Mouse (Mus musculus) c-Kit-positive CD71-positive TER-119-negative erythroid progenitor cells, embryonic 14.5 days (primary cell): ENCODE measurements at regions not wholly inside any gene's neighbourhood (a gene's known extent, or its start where the extent isn't known, plus 50 kb on each side); places are given as distances from the start of the nearest gene placed in this dataset.
"Not testable (repeated sequence)": the region's sequence is repeated elsewhere in the genome, so short reads cannot be mapped to it uniquely, and the experiment has no call there.

Source experiments
- DNase-seq: peaks from one replicate; pipeline ENCODE4 v3.0.0-alpha.2; 2013; ENCODE audit warnings: low read depth

DNA sequence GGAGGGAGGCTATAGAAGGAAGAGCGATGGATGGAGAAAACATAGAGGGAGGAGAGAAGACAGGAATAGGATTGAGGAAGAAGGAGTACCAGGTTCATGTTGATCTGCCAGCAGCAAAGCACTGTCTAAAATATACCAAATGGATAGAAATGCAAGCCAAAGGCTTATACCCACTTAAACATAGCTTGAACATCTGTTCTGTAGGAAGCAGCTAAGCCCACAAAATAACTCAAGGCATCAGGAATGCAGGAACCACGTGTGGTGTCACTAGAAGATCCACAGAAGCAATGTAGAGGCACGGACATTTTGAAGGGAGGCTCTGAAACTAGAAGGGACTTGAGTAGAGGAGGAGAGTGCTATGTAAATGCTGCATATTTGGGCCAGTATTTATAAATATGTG, 78.9 kb downstream of the Smgc start:
- no peak for DNase-seq

DNA sequence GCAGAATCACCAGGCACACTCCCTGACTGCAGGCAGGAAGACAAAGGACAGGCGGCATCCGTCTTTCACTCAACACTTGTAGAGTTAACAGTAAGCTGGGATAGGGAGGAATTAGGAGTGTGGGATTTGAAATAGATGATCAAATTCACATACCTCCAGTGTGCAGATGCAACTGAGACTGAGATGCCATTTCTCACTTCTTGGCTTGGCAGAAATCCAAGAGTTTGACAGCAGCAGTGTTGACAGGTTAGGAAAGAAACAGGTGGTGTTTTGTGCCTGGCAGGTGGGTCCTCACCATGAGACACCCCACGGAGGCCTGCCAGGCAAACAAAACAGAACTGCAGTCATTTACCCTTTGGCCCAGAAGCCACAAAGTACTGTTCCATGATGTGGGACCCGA, 79.8 kb downstream of the Smgc start:
- no peak for DNase-seq

DNA sequence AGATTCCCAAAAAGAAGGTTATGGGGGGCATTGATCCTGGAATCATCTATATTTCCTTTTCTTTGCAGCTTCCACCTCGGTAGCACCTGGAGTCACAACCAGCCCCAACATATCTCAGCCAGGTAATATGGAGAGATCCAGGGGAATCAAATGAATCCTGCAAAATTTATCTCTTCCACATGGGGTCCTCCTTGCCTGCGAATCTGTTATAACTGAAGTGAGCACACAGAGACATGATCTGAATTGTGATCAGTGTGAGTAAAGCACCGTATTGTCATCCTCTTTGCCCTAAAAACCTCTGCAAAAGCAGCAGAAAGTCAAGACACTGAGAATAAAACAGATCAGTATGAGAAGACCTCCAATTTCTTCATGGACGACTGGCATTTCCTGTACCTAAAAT, 86.5 kb downstream of the Smgc start:
- no peak for DNase-seq

DNA sequence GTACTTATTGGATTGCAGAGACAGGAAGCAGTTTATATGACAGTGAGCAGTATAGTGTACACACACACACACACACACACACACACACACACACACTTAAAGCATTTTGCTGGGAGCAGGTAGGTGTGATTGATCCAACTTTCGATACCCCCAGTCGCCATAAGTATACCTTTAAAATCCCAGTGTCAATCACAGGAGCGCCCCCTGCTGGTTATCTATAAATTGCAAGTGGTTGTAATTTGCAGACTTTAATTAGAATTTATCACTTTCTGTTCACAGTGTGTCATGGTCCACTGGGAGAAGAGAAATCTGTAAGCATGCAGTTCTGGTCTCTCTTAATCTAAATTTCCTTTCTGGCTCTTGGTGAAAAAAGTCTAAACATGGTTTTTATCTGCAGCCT, 89.4 kb downstream of the Smgc start:
- DNase-seq = no peak

DNA sequence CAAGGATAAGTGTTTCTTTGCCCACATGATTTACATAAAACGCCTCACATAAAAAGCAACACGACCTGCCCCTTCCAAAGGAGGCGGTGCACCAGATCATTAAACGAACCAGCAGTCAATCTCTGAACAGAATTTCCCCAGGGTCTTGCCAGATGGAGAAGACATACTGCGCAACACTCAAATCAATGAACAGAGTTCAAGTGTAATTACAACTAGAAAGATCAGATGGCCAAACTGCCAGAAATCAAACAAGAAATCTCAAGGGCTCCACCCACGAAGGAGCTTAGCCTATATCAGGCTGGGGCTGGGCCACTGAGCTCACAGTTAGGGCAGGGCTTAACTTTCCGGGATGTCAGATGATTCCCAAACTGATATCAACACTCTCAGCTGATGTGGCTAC, 90.4 kb downstream of the Smgc start:
- DNase-seq = no peak

DNA sequence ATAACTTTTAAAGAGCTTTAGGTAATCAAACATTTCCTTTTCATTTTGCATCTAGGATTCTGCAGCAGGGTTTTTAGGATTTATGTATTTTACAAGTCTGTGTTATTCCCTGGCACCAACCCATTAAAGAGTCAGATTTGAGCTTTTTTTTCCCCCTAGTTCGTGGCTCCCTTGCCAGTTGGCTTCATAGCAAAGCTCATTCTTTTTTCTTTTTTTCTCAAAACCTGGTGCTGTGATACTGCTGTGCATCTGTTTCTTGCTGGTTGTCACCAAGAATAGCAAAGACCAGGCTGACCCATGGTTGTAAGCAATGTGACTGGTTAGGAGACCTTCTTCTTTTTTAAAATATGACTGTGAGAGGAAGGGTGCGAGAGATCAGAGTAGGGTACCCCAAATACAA, 93.7 kb upstream of the Cntn1 start:
- no peak for DNase-seq

DNA sequence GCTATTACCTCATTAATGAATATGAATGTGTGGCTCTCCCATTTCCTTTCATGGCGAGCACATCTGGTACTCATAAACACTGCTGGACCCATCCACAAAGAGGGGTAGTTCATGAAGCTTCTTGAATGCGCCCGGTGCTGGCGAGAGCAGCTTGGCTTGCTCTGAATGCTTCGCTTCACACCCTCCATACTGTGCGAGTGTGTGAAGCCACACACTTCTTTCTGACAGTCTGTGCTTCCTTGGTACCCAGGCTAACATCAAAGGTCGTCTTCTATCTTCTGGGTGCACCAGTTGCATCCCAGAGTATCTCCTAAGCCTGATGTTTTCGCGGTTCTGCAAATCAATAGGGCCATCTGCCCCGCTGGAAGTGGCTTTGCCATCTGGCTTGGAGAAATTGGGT, 85.8 kb upstream of the Cntn1 start:
- DNase-seq = no peak

DNA sequence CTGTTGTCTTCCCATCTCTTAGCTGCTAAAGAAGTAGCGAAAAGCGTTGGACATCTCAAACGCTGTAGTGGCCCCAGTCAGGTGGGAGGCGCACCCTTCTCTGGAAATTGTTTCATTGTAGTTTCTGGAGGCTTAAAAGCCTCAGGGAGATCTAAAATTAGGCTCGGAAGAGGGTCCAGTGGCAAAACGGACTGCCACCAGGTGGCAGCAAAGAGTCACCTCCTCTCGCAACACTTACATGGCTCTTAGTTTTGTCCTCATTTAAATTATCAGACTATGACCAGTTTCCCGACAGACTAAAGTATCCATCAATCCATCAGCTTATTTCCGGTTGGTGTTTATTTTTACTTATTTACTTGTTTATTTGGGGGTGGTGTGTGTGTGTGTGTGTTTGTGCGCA, 81.6 kb upstream of the Cntn1 start:
- DNase-seq = peak; percentile 4

DNA sequence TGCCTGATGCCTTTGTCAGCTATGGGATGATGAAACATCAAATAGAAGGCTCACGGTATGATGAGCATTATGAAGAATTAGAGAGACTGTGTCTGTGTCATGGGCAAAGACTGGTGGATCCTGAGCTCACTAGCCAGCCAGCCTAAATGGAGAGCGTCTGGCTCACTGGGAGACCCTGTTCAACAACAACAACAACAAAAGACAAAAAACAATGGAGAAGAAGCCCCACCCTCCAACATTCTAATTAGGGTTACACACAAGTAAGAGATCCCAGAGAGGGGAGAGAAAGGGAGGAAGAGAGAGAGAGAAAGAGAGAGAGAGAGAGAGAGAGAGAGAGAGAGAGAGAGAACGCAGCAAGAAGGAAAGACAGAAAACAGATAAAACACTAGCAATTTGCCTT, 79.6 kb upstream of the Cntn1 start:
- DNase-seq = no peak

DNA sequence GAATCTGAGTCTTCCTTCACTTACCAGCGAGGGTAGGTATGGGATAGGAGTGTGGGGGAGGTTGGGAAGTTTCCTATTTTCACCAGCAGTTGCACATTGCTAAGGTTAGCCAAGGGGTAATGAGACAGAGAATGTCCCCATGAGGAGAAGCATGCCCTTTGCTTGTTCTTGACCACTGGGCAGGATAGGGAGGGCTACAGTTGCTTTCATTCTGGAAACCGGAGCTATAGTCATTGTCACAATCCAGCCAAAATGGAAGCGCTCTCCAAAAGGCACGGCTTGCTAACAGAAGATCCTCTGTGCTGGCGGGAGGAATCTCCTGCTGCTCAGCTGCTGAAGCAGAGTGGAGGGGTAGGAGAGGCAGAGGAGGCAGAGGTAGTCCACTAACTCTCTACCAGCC, 79.1 kb upstream of the Cntn1 start:
- no peak for DNase-seq

DNA sequence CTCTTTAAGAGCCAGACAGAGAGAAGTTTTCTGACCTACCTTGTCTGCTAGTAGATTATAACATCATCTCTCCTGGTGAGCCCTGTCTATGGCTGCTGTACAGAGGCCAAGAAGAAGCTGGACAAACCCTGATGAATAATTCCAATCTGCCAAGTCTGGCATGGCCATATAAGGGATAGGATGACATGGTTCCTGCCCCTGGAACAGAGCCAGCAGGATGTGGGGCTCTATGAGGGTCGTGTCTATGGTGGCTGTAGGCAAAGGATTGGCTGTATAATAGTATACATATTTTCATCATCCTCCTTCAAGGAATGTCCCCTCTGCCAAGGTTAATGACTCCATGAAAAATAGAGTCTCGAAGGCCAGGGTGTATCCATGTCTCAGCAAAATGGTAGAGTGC, 75.4 kb upstream of the Cntn1 start:
- DNase-seq = no peak

DNA sequence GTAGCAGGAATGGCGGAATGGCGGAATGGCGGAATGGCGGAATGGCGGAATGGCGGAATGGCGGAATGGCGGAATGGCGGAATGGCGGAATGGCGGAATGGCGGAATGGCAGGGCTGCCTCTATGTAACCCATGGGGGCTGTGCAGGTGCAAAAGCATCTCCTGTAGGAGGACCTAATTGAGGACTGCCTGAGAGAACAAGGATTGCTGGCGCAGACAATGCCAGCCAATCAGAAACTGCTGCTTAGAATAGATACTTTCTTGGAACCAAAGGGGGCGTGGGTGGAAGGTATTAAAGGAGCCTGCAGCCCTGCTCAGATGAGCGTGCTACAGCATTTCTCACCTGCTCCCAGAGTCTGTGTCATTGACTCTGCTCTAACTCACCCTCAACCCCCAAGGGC, 67.8 kb upstream of the Cntn1 start:
- DNase-seq = not testable (repeated sequence)

DNA sequence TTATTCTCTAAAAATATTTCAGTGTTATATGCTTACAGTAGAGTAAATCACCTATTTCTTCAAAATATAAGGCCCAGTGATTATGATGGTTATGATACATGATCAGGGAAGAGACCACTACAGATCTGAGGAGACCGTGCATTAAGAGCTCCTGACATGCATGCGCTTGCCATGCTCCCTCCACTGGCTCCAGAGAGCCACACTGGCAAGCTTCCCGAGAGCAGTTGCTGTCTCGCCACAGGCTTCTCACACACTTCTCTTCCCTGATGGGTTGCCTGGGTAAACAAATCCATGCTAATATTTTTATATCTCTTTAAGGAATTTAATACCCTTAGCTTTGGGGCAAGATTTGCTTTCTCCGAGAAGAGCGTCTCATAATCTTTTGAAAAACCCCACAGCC, 50.9 kb upstream of the Cntn1 start:
- DNase-seq = no peak
